Mouse (Mus musculus) liver, embryonic 16.5 days (tissue): ENCODE data around the gene Kif16b. TPM values are rescaled to one million over a fixed set of nuclear protein-coding genes. Genes with fewer than 3 reads are reported as not detected.

Experiments used
- ATAC-seq: fragments of 200-750 bp; cut with Nextera tagmentation; 2 replicates; pipeline ENCODE4 v1.8.0; 2017; ENCODE audit warnings: low read depth, mild to moderate bottlenecking, moderate number of reproducible peaks, moderate library complexity
- H3K27ac ChIP-seq: fragments of 300-500 bp; sonication (generic); 2 replicates; pipeline ENCODE4 v1.5.1; 2014; ENCODE audit warnings: mild to moderate bottlenecking, low read length
- H3K27me3 ChIP-seq: fragments of 300-500 bp; sonication (generic); 2 replicates; pipeline ENCODE4 v1.6.1; 2014; ENCODE audit warnings: low read depth, low read length, mixed read lengths; ENCODE audit not compliant: control insufficient read depth, insufficient read depth
- H3K36me3 ChIP-seq: fragments of 300-500 bp; sonication (generic); 2 replicates; pipeline ENCODE4 v1.6.1; 2014; ENCODE audit warnings: mild to moderate bottlenecking; ENCODE audit not compliant: control insufficient read depth, insufficient read depth
- H3K4me1 ChIP-seq: fragments of 300-500 bp; sonication (generic); 2 replicates; pipeline ENCODE4 v1.6.1; 2014; ENCODE audit warnings: low read depth, low read length, mixed read lengths; ENCODE audit not compliant: control insufficient read depth
- H3K4me2 ChIP-seq: fragments of 300-500 bp; sonication (generic); 2 replicates; pipeline ENCODE4 v1.6.1; 2014; ENCODE audit warnings: low read depth, low read length, mixed read lengths
- H3K4me3 ChIP-seq: fragments of 300-500 bp; sonication (generic); 2 replicates; pipeline ENCODE4 v1.5.1; 2014; ENCODE audit warnings: low read depth, mild to moderate bottlenecking, low read length
- H3K9ac ChIP-seq: fragments of 300-500 bp; sonication (generic); 2 replicates; pipeline ENCODE4 v1.6.1; 2014; ENCODE audit warnings: low read depth, low read length
- H3K9me3 ChIP-seq: fragments of 300-500 bp; sonication (generic); replicated peaks from 2 replicates; pipeline ENCODE4 v1.6.1; 2016; ENCODE audit warnings: low read length; ENCODE audit not compliant: control insufficient read depth
- WGBS: fragments of 180-500 bp; shearing (Covaris S2); extraction: QIAGEN DNeasy Blood & Tissue Kit; methylation state at CpG from one replicate; pipeline ENCODE4 v1.1.7; 2014; ENCODE audit not compliant: insufficient replicate concordance; 5-methylcytosine and 5-hydroxymethylcytosine counted together
- polyA plus RNA-seq: library from polyadenylated mRNA; unstranded; fragments of >200 nt; fragmentation: Nextera tagmentation; extraction: Ambion mirVana; gene quantifications from 2 replicates; pipeline ENCODE4 v1.2.1, GENCODE M21; 2015

The Kif16b gene
- polyA plus RNA-seq, 1 experiment from 2014 or later: 4.0 TPM

GRCm38 (mm10) chr2:142610206-142610605 lies 291.1 kb downstream of the Kif16b start:
- no peaks in the 10 kb centered on the region for H3K9me3 ChIP-seq
- no peaks in the 10 kb centered on the region for H3K27me3 ChIP-seq
- 66% methylated on average over 5 of the region's 5 CpGs for WGBS

GRCm38 (mm10) chr2:142608778-142609177 lies 292.6 kb downstream of the Kif16b start:
- Histone ChIP-seq H3K36me3 (no peaks in the 10 kb centered on the region), H3K4me3 (no peak overlapping the region), H3K9me3 (no peaks in the 10 kb centered on the region), H3K27ac (no peak overlapping the region), H3K4me2 (no peak overlapping the region), H3K27me3 (no peaks in the 10 kb centered on the region), H3K4me1 (no peaks in the 10 kb centered on the region), H3K9ac (no peak overlapping the region)
- ATAC-seq: no peak
- 85% methylated on average over 17 of the region's 17 CpGs for WGBS

More at GRCm38 (mm10) chr2:142610206-142610605, 291.1 kb downstream of the Kif16b start:
- Histone ChIP-seq H3K36me3 (no peaks in the 10 kb centered on the region), H3K9ac (no peak overlapping the region), H3K4me3 (no peak overlapping the region), H3K4me2 (no peak overlapping the region), H3K4me1 (no peaks in the 10 kb centered on the region), H3K27ac (no peak overlapping the region)
- no peak for ATAC-seq

- Histone ChIP-seq H3K4me2 (no peak overlapping the region), H3K9ac (no peak overlapping the region), H3K27me3 (no peaks in the 10 kb centered on the region), H3K36me3 (no peaks in the 10 kb centered on the region), H3K27ac (no peak overlapping the region), H3K4me1 (no peaks in the 10 kb centered on the region), H3K9me3 (no peaks in the 10 kb centered on the region), H3K4me3 (no peak overlapping the region)
- ATAC-seq: no peak
- 47% methylated on average over 4 of the region's 4 CpGs for WGBS
Measured at GRCm38 (mm10) chr2:142604762-142605161, 296.6 kb downstream of the Kif16b start.

GRCm38 (mm10) chr2:142603210-142603609 lies 298.1 kb downstream of the Kif16b start:
- H3K27me3 ChIP-seq: no peaks in the 10 kb centered on the region
- ATAC-seq: no peak
- H3K36me3 ChIP-seq: no peaks in the 10 kb centered on the region
- no peak overlapping the region for H3K4me3 ChIP-seq
- no peaks in the 10 kb centered on the region for H3K9me3 ChIP-seq
- H3K9ac ChIP-seq: no peak overlapping the region
- H3K4me2 ChIP-seq: no peak overlapping the region
- H3K27ac ChIP-seq: no peak overlapping the region
- WGBS: 44% methylated on average over 2 of the region's 2 CpGs
- H3K4me1 ChIP-seq: no peaks in the 10 kb centered on the region

- Histone ChIP-seq H3K9ac (no peak overlapping the region), H3K4me2 (no peak overlapping the region), H3K4me1 (no peaks in the 10 kb centered on the region), H3K4me3 (no peak overlapping the region), H3K27me3 (no peaks in the 10 kb centered on the region), H3K27ac (no peak overlapping the region), H3K9me3 (no peaks in the 10 kb centered on the region), H3K36me3 (no peaks in the 10 kb centered on the region)
- no peak for ATAC-seq
- WGBS: 62% methylated on average over 4 of the region's 4 CpGs
Measured at GRCm38 (mm10) chr2:142599235-142599634, 302.1 kb downstream of the Kif16b start.

- 64% methylated on average over 17 of the region's 17 CpGs for WGBS
- Histone ChIP-seq H3K36me3 (no peaks in the 10 kb centered on the region), H3K4me2 (no peak overlapping the region), H3K9me3 (no peaks in the 10 kb centered on the region), H3K4me3 (no peak overlapping the region), H3K4me1 (no peaks in the 10 kb centered on the region), H3K27me3 (no peaks in the 10 kb centered on the region), H3K9ac (no peak overlapping the region), H3K27ac (no peak overlapping the region)
- ATAC-seq: no peak
Measured at GRCm38 (mm10) chr2:142596176-142597170, 304.9 kb downstream of the Kif16b start.

GRCm38 (mm10) chr2:142590938-142591337 lies 310.4 kb downstream of the Kif16b start:
- Histone ChIP-seq H3K36me3 (no peaks in the 10 kb centered on the region), H3K27me3 (no peaks in the 10 kb centered on the region), H3K4me3 (no peak overlapping the region), H3K27ac (no peak overlapping the region), H3K4me1 (no peaks in the 10 kb centered on the region), H3K9ac (no peak overlapping the region), H3K9me3 (no peaks in the 10 kb centered on the region), H3K4me2 (no peak overlapping the region)
- ATAC-seq: no peak

GRCm38 (mm10) chr2:142590284-142590724 lies 311.0 kb downstream of the Kif16b start:
- no peak overlapping the region for H3K4me2 ChIP-seq
- no peaks in the 10 kb centered on the region for H3K36me3 ChIP-seq
- H3K9ac ChIP-seq: no peak overlapping the region
- H3K4me1 ChIP-seq: no peaks in the 10 kb centered on the region
- 56% methylated on average over 6 of the region's 6 CpGs for WGBS
- no peaks in the 10 kb centered on the region for H3K27me3 ChIP-seq
- H3K27ac ChIP-seq: no peak overlapping the region
- ATAC-seq: no peak
- H3K9me3 ChIP-seq: no peaks in the 10 kb centered on the region
- no peak overlapping the region for H3K4me3 ChIP-seq
